Mouse (Mus musculus) testis, adult 2 months (tissue): ENCODE results near the gene Dlx3. TPM values are rescaled to one million over a fixed set of nuclear protein-coding genes. Genes with fewer than 3 reads are reported as not detected.
A peak's percentile ranks its signal among the peaks of the same experiment; 100 is the strongest.

Experiments
- H3K27ac ChIP-seq: fragments of 200-500 bp; 2 replicates; pipeline ENCODE4 v1.5.1; 2012; ENCODE audit warnings: low read depth, low read length; ENCODE audit not compliant: control insufficient read depth, insufficient read depth
- H3K27me3 ChIP-seq: fragments of 200-500 bp; 2 replicates; pipeline ENCODE4 v1.6.1; 2012; ENCODE audit warnings: mild to moderate bottlenecking, low read length, moderate library complexity; ENCODE audit not compliant: control insufficient read depth, insufficient read depth
- H3K36me3 ChIP-seq: fragments of 200-500 bp; 2 replicates; pipeline ENCODE4 v1.6.1; 2012; ENCODE audit warnings: mild to moderate bottlenecking, low read length; ENCODE audit not compliant: control insufficient read depth, insufficient read depth
- H3K4me1 ChIP-seq: fragments of 200-500 bp; 2 replicates; pipeline ENCODE4 v1.6.1; 2012; ENCODE audit warnings: low read length; ENCODE audit not compliant: control insufficient read depth, insufficient read depth
- H3K4me3 ChIP-seq: fragments of 200-500 bp; 2 replicates; pipeline ENCODE4 v1.5.1; 2012; ENCODE audit warnings: low read depth, mild to moderate bottlenecking, low read length, moderate library complexity, mixed read lengths; ENCODE audit not compliant: control insufficient read depth
- CTCF ChIP-seq: fragments of 200-500 bp; IDR thresholded peaks from 2 replicates; pipeline ENCODE4 v1.5.1; 2012; ENCODE audit warnings: low read depth, mild to moderate bottlenecking, inconsistent platforms, low read length, moderate library complexity; ENCODE audit not compliant: control insufficient read depth, insufficient read depth, insufficient replicate concordance
- POLR2A ChIP-seq: fragments of 200-500 bp; IDR thresholded peaks from 2 replicates; pipeline ENCODE4 v1.6.1; 2012; ENCODE audit warnings: low read depth, mild to moderate bottlenecking, inconsistent platforms, low read length, moderate library complexity; ENCODE audit not compliant: control insufficient read depth
- polyA plus RNA-seq: library from polyadenylated mRNA; depleted of rRNA; stranded (reverse); fragments of >200 nt; gene quantifications from 2 replicates; pipeline ENCODE4 v1.2.3, GENCODE M21; 2012

Dlx3 gene
- polyA plus RNA-seq, 1 experiment, result 0.04 TPM

DNA sequence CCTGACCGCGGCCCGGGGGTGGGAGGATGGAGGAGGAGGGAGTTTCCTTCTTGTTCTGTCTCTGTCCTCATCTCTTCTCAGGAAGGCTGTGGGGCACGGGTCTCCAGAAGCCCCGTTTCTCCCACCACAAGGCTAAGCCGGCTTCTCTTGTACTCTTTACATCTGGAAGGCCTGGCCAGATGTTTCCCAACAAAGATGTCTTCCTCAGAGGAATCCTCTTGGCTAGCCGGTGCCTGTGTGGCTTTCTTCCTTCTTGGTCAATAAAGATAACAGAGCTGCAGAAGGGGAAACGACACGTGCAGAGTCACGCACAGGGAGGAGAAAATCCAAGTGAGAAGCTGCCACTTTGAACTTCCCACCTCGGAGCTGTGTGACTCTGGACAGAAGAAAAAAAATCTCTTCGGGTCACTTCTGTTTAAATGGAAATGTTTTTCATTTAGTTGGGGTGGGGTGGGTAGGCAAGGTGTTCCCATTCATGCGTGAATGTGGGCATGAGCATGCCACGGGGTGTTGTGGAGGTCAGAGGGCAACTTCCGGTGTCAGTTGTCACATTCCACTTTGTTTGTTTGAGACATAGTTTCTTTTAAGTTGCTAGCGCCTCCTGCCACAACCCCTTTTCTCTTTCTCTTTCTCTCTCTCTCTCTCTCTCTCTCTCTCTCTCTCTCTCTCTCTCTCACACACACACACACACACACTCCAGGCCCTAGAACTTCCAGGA is 18.7 kb upstream of the Dlx3 start:
- no peaks in the 10 kb centered on the region for H3K27me3 ChIP-seq
- TF ChIP-seq CTCF (no peak), POLR2A (no peak)
- peaks cover 7% of the 10 kb centered on the region for H3K4me1 ChIP-seq
- no peak overlapping the region for H3K27ac ChIP-seq
- no peak overlapping the region for H3K4me3 ChIP-seq
- no peaks in the 10 kb centered on the region for H3K36me3 ChIP-seq

DNA sequence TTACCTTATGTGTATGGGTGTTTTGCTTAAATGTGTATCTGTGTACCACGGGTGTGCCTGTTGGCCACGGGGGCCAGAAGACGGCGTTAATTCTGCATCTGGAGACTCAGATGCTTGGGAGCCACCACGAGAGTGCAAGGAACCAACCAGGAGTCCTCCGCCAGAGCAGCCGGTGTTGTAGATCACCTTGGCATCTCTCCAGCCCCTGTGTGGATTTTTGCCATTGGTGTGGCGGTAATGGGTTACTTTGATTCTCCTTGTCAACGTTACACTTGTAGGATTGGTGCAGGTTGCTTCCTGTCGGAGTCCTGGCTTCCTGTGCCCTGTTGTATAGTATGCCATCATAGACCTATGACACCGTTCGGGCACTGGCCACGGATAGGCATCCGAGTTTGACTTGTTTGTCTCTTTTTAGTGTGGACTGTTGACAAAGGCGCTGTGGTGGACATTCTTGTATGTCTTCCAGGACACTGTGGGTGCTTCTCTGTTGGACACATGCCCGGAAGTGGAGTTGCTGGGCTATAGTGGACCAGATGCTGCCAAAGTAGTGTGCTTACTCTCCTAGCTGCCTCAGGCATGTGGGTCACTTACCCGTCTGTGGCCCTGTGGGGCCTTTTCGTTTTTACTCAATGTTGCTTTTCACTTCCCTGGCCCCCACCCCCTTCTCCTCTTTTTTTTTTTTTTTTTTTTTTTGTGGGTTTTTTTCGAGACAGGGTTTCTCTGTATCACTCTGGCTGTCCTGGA is 17.6 kb upstream of the Dlx3 start:
- H3K4me3 ChIP-seq, result no peak overlapping the region
- no peak overlapping the region for H3K27ac ChIP-seq
- no peaks in the 10 kb centered on the region for H3K27me3 ChIP-seq
- no peaks in the 10 kb centered on the region for H3K36me3 ChIP-seq
- peaks cover 7% of the 10 kb centered on the region for H3K4me1 ChIP-seq
- TF ChIP-seq CTCF (no peak), POLR2A (no peak)

DNA sequence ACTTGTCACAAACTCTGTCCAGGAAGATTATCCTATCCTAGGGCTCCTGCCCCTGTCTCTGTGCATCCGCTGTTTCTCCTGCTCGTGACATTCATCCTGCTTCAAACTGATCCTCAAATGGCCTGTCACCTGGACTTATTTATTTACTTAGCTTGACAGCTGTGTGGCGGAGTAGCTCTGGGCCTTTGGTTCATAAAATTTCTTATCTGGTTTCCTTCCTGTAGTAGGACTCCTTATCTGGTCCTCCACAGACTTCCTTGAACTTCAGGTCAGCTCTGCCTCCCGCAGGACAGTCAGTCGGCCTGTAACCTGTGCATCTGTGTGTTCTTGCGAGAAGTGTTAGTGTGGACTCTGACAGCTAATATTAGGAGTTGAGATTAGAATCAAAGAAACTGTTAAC is 15.7 kb upstream of the Dlx3 start:
- H3K27me3 ChIP-seq, result no peaks in the 10 kb centered on the region
- no peak overlapping the region for H3K4me3 ChIP-seq
- H3K36me3 ChIP-seq, result no peaks in the 10 kb centered on the region
- H3K4me1 ChIP-seq, result peaks cover 7% of the 10 kb centered on the region
- TF ChIP-seq CTCF, result no peak
- TF ChIP-seq POLR2A, result no peak
- H3K27ac ChIP-seq, result no peak overlapping the region

GRCm38 (mm10) chr11:95105274-95105874 is 14.5 kb upstream of the Dlx3 start:
- H3K36me3 ChIP-seq, result no peaks in the 10 kb centered on the region
- H3K27me3 ChIP-seq, result no peaks in the 10 kb centered on the region
- TF ChIP-seq CTCF, result no peak
- no peak for TF ChIP-seq POLR2A
- no peak overlapping the region for H3K27ac ChIP-seq
- H3K4me1 ChIP-seq, result peaks cover 7% of the 10 kb centered on the region
- H3K4me3 ChIP-seq, result no peak overlapping the region

DNA sequence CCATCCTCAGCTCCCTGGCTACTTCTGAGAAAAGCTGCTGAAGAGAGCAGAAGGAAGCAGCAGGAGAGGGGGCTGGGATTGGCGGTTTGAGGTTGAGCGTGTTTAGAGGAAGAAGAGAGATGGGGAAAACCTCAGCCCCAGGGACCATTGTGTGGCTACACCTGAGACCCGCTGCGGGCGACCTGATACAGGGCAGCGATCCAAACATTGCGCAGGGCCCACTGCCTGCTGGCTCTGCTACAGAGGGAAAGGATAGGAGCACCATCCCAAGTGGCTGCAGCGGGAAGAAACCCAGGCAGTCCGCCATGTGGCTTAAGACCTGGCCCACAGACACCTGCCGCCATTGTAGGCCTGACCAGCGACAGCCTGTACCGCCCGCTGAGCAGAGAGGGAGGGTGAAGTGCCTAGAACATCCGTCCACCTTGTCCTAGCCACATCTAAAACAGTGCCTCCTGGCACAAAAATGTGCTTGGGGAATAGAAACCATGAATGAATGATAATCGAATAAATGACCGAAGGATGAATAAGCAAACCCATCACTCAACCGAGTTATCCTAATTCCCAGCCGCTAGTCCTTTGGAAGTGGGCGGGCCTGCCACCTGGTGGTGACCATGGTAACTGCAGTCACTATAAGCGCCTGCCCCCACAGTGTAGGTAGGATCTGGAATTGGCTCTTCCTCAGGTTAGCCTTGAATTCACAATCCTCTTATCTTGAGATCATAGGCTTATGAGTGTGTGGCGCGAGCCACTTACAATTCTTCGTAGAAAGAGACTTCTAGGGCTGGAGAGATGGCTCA is 13.3 kb upstream of the Dlx3 start:
- TF ChIP-seq CTCF (peak; percentile 97; the same call in 1 of the 2 replicates), POLR2A (no peak)
- Histone ChIP-seq H3K27me3 (no peaks in the 10 kb centered on the region), H3K4me1 (peaks cover 5% of the 10 kb centered on the region), H3K4me3 (peak overlapping the region; percentile 36), H3K27ac (no peak overlapping the region), H3K36me3 (no peaks in the 10 kb centered on the region)

DNA sequence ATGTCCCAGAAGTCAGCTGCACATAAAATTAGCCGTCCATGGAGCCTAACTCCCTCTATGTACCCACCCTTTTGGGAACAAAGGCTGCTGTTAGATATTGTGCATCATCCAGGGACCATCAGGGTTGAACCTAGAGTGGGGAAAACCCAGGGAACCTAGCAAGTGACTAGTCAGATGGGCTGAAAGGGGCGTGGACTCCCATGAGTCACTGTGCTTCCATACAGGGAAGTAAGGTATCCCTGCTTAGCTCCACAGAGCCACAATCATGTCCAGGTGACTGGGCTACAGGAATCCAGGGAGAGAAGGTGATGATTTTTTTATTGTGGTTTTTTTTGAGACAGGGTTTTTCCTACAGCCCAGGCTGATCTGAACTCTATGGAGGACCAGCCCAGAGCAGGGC is 10.9 kb upstream of the Dlx3 start:
- no peaks in the 10 kb centered on the region for H3K27me3 ChIP-seq
- TF ChIP-seq POLR2A, result no peak
- TF ChIP-seq CTCF, result no peak
- H3K27ac ChIP-seq, result no peak overlapping the region
- H3K4me3 ChIP-seq, result no peak overlapping the region
- no peaks in the 10 kb centered on the region for H3K36me3 ChIP-seq
- peaks cover 9% of the 10 kb centered on the region for H3K4me1 ChIP-seq
